Mouse (Mus musculus) E14TG2a.4 (cell line): ENCODE results near the gene Arhgef6.

Source experiments
- H3K27me3 ChIP-seq: 2 replicates; pipeline ENCODE4 v1.6.1; 2014; ENCODE audit warnings: low read length, control low read depth; ENCODE audit not compliant: insufficient read depth
- H3K36me3 ChIP-seq: 2 replicates; pipeline ENCODE4 v1.6.1; 2014; ENCODE audit warnings: low read length, control low read depth; ENCODE audit not compliant: insufficient read depth
- H3K4me1 ChIP-seq: replicated peaks from 2 replicates; pipeline ENCODE4 v1.6.1; 2014; ENCODE audit warnings: low read depth, low read length, control low read depth
- H3K4me3 ChIP-seq: replicated peaks from 2 replicates; pipeline ENCODE4 v1.5.1; 2014; ENCODE audit warnings: mild to moderate bottlenecking, low read length
- H3K9me3 ChIP-seq: 2 replicates; pipeline ENCODE4 v1.6.1; 2014; ENCODE audit warnings: low read length, control low read depth
- CTCF ChIP-seq: conservative IDR thresholded peaks from 2 replicates; pipeline ENCODE4 v1.5.1; 2014; ENCODE audit warnings: low read length
- NANOG ChIP-seq: IDR thresholded peaks from 2 replicates; pipeline ENCODE4 v1.6.1; 2014; ENCODE audit warnings: borderline replicate concordance, low read length, mixed read lengths
- POU5F1 ChIP-seq: IDR thresholded peaks from 2 replicates; pipeline ENCODE4 v1.6.1; 2014; ENCODE audit warnings: low read length, borderline replicate concordance

Gene Arhgef6

GRCm38 (mm10) chrX:57338371-57339211 is at the start of gene Arhgef6:
Gene Arhgef6 (minus strand): TSS chrX:57338729.
- Histone ChIP-seq H3K4me1 (no peaks in the 10 kb centered on the region), H3K36me3 (no peaks in the 10 kb centered on the region), H3K9me3 (no peaks in the 10 kb centered on the region), H3K27me3 (no peaks in the 10 kb centered on the region), H3K4me3 (no peak within 1 kb of the TSS)
- TF ChIP-seq CTCF, result no peak
- no peak for TF ChIP-seq POU5F1
- no peak for TF ChIP-seq NANOG

GRCm38 (mm10) chrX:57380915-57381314 is 42.4 kb upstream of the Arhgef6 start:
- Histone ChIP-seq H3K9me3 (no peaks in the 10 kb centered on the region), H3K4me1 (peaks cover 18% of the 10 kb centered on the region), H3K4me3 (no peak overlapping the region), H3K36me3 (peaks cover 67% of the 10 kb centered on the region), H3K27me3 (no peaks in the 10 kb centered on the region)
- TF ChIP-seq POU5F1 (no peak), CTCF (no peak), NANOG (no peak)

GRCm38 (mm10) chrX:57378579-57378978 is 40.0 kb upstream of the Arhgef6 start:
- no peaks in the 10 kb centered on the region for H3K9me3 ChIP-seq
- H3K36me3 ChIP-seq, result peaks cover 44% of the 10 kb centered on the region
- no peak for TF ChIP-seq NANOG
- no peak for TF ChIP-seq POU5F1
- TF ChIP-seq CTCF, result no peak
- H3K4me1 ChIP-seq, result peaks cover 18% of the 10 kb centered on the region
- no peak overlapping the region for H3K4me3 ChIP-seq
- H3K27me3 ChIP-seq, result no peaks in the 10 kb centered on the region

GRCm38 (mm10) chrX:57377096-57377495 is 38.6 kb upstream of the Arhgef6 start:
- no peak for TF ChIP-seq POU5F1
- no peak for TF ChIP-seq CTCF
- TF ChIP-seq NANOG, result no peak
- H3K4me1 ChIP-seq, result peaks cover 11% of the 10 kb centered on the region
- H3K27me3 ChIP-seq, result no peaks in the 10 kb centered on the region
- H3K36me3 ChIP-seq, result peaks cover 34% of the 10 kb centered on the region
- H3K4me3 ChIP-seq, result no peak overlapping the region
- no peaks in the 10 kb centered on the region for H3K9me3 ChIP-seq

GRCm38 (mm10) chrX:57374029-57374428 is 35.5 kb upstream of the Arhgef6 start:
- no peak for TF ChIP-seq POU5F1
- TF ChIP-seq CTCF, result no peak
- no peak for TF ChIP-seq NANOG
- Histone ChIP-seq H3K36me3 (peaks cover 21% of the 10 kb centered on the region), H3K9me3 (no peaks in the 10 kb centered on the region), H3K4me1 (no peaks in the 10 kb centered on the region), H3K4me3 (no peak overlapping the region), H3K27me3 (no peaks in the 10 kb centered on the region)

DNA sequence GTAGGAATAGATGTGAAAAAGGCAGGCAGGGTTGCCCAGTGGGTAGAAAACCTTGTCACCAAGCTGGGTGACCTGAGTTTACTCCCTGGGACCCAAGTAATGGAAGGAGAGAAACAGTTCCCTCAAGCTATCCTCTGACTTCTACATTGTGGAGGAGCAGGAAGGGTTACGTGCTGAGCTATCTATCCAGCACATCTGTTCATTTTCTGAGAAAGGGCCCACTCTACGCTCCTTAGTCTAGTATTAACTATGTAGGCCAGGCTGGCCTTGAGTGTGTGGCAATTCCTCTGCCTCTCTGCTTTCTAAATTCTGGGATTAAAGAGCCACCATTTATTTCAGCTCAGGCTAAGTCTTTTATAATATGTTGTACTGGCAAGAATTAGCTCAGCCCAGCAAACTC is 35.0 kb upstream of the Arhgef6 start:
- peaks cover 16% of the 10 kb centered on the region for H3K36me3 ChIP-seq
- TF ChIP-seq POU5F1 (no peak), CTCF (no peak), NANOG (no peak)
- H3K9me3 ChIP-seq, result no peaks in the 10 kb centered on the region
- H3K4me1 ChIP-seq, result no peaks in the 10 kb centered on the region
- H3K4me3 ChIP-seq, result no peak overlapping the region
- H3K27me3 ChIP-seq, result no peaks in the 10 kb centered on the region

- TF ChIP-seq POU5F1 (no peak), NANOG (no peak), CTCF (no peak)
- no peaks in the 10 kb centered on the region for H3K9me3 ChIP-seq
- no peak overlapping the region for H3K4me3 ChIP-seq
- no peaks in the 10 kb centered on the region for H3K4me1 ChIP-seq
- H3K27me3 ChIP-seq, result no peaks in the 10 kb centered on the region
- H3K36me3 ChIP-seq, result peaks cover 13% of the 10 kb centered on the region; the same call in 1 of the 2 replicates
These were observed 34.4 kb upstream of the Arhgef6 start for GRCm38 (mm10) chrX:57372965-57373364.

DNA sequence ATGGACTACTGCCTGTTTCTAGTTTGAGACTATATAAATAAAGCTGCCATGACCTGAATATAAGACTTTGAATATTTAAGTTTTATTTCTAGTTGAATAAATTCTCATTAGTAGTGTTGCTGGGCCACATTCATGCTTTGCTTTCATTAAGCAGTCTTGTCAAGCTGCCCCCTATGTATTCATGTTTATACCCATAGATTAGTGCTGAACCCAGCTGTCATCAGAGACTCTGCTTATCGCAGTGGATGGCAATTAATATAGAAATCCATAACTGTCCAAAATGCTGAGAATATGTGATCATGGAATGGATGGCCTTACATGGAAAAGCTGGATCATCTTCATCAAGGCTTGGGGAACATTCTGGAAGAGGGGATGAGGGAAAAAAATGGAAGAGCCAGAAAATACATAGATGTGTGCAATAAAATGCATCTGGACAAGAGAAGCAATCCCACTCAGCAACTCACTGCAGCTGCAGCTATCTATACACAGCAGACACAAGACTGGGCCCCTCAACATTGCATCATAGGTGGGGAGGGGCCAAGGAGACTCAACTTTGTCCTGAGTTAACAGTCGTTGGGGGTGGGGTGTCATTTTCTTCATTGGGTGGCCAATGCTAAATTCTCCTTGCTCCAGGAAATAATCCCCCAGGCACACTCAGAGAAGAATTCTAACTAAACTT is 26.5 kb upstream of the Arhgef6 start:
- Histone ChIP-seq H3K36me3 (no peaks in the 10 kb centered on the region), H3K4me3 (no peak overlapping the region)
- no peak for TF ChIP-seq CTCF
- TF ChIP-seq NANOG, result no peak

GRCm38 (mm10) chrX:57359316-57359715 is 20.8 kb upstream of the Arhgef6 start:
- peaks cover 9% of the 10 kb centered on the region for H3K4me1 ChIP-seq
- no peak overlapping the region for H3K4me3 ChIP-seq
- no peaks in the 10 kb centered on the region for H3K27me3 ChIP-seq
- TF ChIP-seq CTCF (no peak), NANOG (no peak), POU5F1 (no peak)
- no peaks in the 10 kb centered on the region for H3K9me3 ChIP-seq
- H3K36me3 ChIP-seq, result no peaks in the 10 kb centered on the region

More for the DNA sequence above, 26.5 kb upstream of the Arhgef6 start:
- Histone ChIP-seq H3K9me3 (no peaks in the 10 kb centered on the region), H3K4me1 (no peaks in the 10 kb centered on the region; the same call in 1 of the 2 replicates), H3K27me3 (no peaks in the 10 kb centered on the region)
